Mouse (Mus musculus): Measurements from ENCODE around the gene Ccp110. TPM values are rescaled to one million over a fixed set of nuclear protein-coding genes. Genes with fewer than 3 reads are reported as not detected.

Ccp110 gene
- polyA plus RNA-seq, 1 experiment = 1.5 TPM

- Histone ChIP-seq H3K36me3 (ENCODE audit: control insufficient read depth, insufficient read depth, low read length) (peaks cover 3% of the 10 kb centered on the region), H3K27me3 (ENCODE audit: control insufficient read depth, insufficient read depth, low read length) (no peaks in the 10 kb centered on the region), H3K4me3 (ENCODE audit: extremely low read depth, insufficient read depth, insufficient read length) (peak overlapping the region; percentile 79), H3K27ac (ENCODE audit: insufficient read depth, low read length) (peak overlapping the region; percentile 31), H3K4me1 (ENCODE audit: control insufficient read depth, insufficient read depth, insufficient read length) (peaks cover 5% of the 10 kb centered on the region; the same call in 1 of the 2 replicates)
- TF ChIP-seq POLR2A (IDR thresholded peaks at IDR 0.05; ENCODE audit: low read depth, low read length) = peak; percentile 10; the same call in 1 of the 2 replicates
- TF ChIP-seq CTCF (IDR thresholded peaks at IDR 0.05; ENCODE audit: extremely low read depth, insufficient read depth, insufficient read length, insufficient replicate concordance) = no peak
- peak; percentile 89 to 92 for DNase-seq (ENCODE audit: low read depth in 1 of 2, low spot score in 2 of 2)
- WGBS = 4% methylated on average over 41 of the region's 41 CpGs
These were observed 28.4 kb downstream of the Ccp110 start for GRCm38 (mm10) chr7:118740532-118741338.

GRCm38 (mm10) chr7:118742278-118742677 lies 29.9 kb downstream of the Ccp110 start:
- DNase-seq (ENCODE audit: low read depth in 1 of 2, low spot score in 2 of 2) = no peak
- Histone ChIP-seq H3K4me1 (ENCODE audit: control insufficient read depth, insufficient read depth, insufficient read length) (peaks cover 5% of the 10 kb centered on the region; the same call in 1 of the 2 replicates), H3K36me3 (ENCODE audit: control insufficient read depth, insufficient read depth, low read length) (peaks cover 13% of the 10 kb centered on the region), H3K27me3 (ENCODE audit: control insufficient read depth, insufficient read depth, low read length) (no peaks in the 10 kb centered on the region), H3K4me3 (ENCODE audit: extremely low read depth, insufficient read depth, insufficient read length) (peak overlapping the region; percentile 11; the same call in 1 of the 2 replicates), H3K27ac (ENCODE audit: insufficient read depth, low read length) (no peak overlapping the region)
- 73% methylated on average over 6 of the region's 6 CpGs for WGBS
- no peak for TF ChIP-seq POLR2A (IDR thresholded peaks at IDR 0.05; ENCODE audit: low read depth, low read length)
- no peak for TF ChIP-seq CTCF (IDR thresholded peaks at IDR 0.05; ENCODE audit: extremely low read depth, insufficient read depth, insufficient read length, insufficient replicate concordance)

DNA sequence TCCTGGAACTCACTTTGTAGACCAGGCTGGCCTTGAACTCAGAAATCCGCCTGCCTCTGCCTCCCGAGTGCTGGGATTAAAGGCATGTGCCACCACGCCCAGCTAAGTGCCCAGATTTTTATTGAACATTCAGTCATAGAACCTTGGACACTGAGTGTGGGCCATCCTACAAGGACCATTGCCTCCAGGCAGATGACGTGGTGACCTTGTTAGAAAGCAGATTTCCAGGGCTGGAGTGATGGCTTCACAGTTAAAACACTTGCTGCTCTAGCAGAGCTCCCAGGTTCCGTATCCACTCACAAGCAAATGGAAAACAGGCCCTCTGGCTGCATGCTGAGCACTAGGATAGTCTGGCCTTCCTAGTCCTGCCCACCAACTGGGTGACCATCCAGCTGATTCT lies 32.4 kb downstream of the Ccp110 start:
- TF ChIP-seq POLR2A (IDR thresholded peaks at IDR 0.05; ENCODE audit: low read depth, low read length) = no peak
- no peak for TF ChIP-seq CTCF (IDR thresholded peaks at IDR 0.05; ENCODE audit: extremely low read depth, insufficient read depth, insufficient read length, insufficient replicate concordance)
- H3K4me1 ChIP-seq (ENCODE audit: control insufficient read depth, insufficient read depth, insufficient read length) = peaks cover 5% of the 10 kb centered on the region; the same call in 1 of the 2 replicates

GRCm38 (mm10) chr7:118747891-118748672 lies 35.7 kb downstream of the Ccp110 start:
- DNase-seq (ENCODE audit: low read depth in 1 of 2, low spot score in 2 of 2) = no peak
- H3K36me3 ChIP-seq (ENCODE audit: control insufficient read depth, insufficient read depth, low read length) = peaks cover 30% of the 10 kb centered on the region
- 92% methylated on average over 12 of the region's 12 CpGs for WGBS
- H3K4me1 ChIP-seq (ENCODE audit: control insufficient read depth, insufficient read depth, insufficient read length) = no peaks in the 10 kb centered on the region
- no peak overlapping the region for H3K4me3 ChIP-seq (ENCODE audit: extremely low read depth, insufficient read depth, insufficient read length)
- no peak overlapping the region for H3K27ac ChIP-seq (ENCODE audit: insufficient read depth, low read length)
- H3K27me3 ChIP-seq (ENCODE audit: control insufficient read depth, insufficient read depth, low read length) = no peaks in the 10 kb centered on the region
- TF ChIP-seq POLR2A (IDR thresholded peaks at IDR 0.05; ENCODE audit: low read depth, low read length) = no peak
- TF ChIP-seq CTCF (IDR thresholded peaks at IDR 0.05; ENCODE audit: extremely low read depth, insufficient read depth, insufficient read length, insufficient replicate concordance) = no peak

More for the DNA sequence above, 32.4 kb downstream of the Ccp110 start:
- Histone ChIP-seq H3K4me3 (ENCODE audit: extremely low read depth, insufficient read depth, insufficient read length) (no peak overlapping the region), H3K27ac (ENCODE audit: insufficient read depth, low read length) (no peak overlapping the region), H3K36me3 (ENCODE audit: control insufficient read depth, insufficient read depth, low read length) (peaks cover 22% of the 10 kb centered on the region), H3K27me3 (ENCODE audit: control insufficient read depth, insufficient read depth, low read length) (no peaks in the 10 kb centered on the region)
- no peak for DNase-seq (ENCODE audit: low read depth in 1 of 2, low spot score in 2 of 2)
- 95% methylated on average over 5 of the region's 5 CpGs for WGBS

- 90% methylated on average over 8 of the region's 8 CpGs for WGBS
These were observed 37.4 kb downstream of the Ccp110 start for GRCm38 (mm10) chr7:118749706-118750105.

DNA sequence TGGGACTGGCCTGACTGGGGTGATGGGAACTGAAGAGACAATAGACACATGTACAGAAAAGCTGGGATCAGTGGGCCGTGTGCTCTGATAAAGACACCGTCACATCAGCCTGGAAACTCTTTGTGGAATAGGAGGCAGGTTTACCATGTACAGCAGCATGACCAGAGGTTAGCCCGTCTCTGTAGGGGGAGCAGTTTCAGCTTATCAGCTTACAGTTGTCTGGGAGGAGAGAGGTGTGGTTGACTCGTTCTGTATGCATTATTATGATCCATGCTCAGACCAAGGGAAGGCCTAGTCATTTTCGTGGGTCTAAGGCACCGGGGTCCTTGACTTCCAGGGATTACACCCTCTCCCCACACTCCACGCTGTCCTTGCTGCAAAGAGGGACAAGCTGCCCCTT lies 39.3 kb downstream of the Ccp110 start:
- DNase-seq (ENCODE audit: low read depth in 1 of 2, low spot score in 2 of 2) = no peak
- H3K27ac ChIP-seq (ENCODE audit: insufficient read depth, low read length) = no peak overlapping the region

More at GRCm38 (mm10) chr7:118749706-118750105, 37.4 kb downstream of the Ccp110 start:
- H3K4me3 ChIP-seq (ENCODE audit: extremely low read depth, insufficient read depth, insufficient read length) = no peak overlapping the region
- DNase-seq (ENCODE audit: low read depth in 1 of 2, low spot score in 2 of 2) = no peak
- no peak overlapping the region for H3K27ac ChIP-seq (ENCODE audit: insufficient read depth, low read length)
- TF ChIP-seq POLR2A (IDR thresholded peaks at IDR 0.05; ENCODE audit: low read depth, low read length) = no peak
- TF ChIP-seq CTCF (IDR thresholded peaks at IDR 0.05; ENCODE audit: extremely low read depth, insufficient read depth, insufficient read length, insufficient replicate concordance) = no peak
- peaks cover 40% of the 10 kb centered on the region for H3K36me3 ChIP-seq (ENCODE audit: control insufficient read depth, insufficient read depth, low read length)
- no peaks in the 10 kb centered on the region for H3K27me3 ChIP-seq (ENCODE audit: control insufficient read depth, insufficient read depth, low read length)
- no peaks in the 10 kb centered on the region for H3K4me1 ChIP-seq (ENCODE audit: control insufficient read depth, insufficient read depth, insufficient read length)

More for the DNA sequence above, 39.3 kb downstream of the Ccp110 start:
- WGBS = 89% methylated on average over 7 of the region's 7 CpGs
- no peak for TF ChIP-seq CTCF (IDR thresholded peaks at IDR 0.05; ENCODE audit: extremely low read depth, insufficient read depth, insufficient read length, insufficient replicate concordance)
- no peak for TF ChIP-seq POLR2A (IDR thresholded peaks at IDR 0.05; ENCODE audit: low read depth, low read length)
- H3K4me1 ChIP-seq (ENCODE audit: control insufficient read depth, insufficient read depth, insufficient read length) = no peaks in the 10 kb centered on the region
- no peaks in the 10 kb centered on the region for H3K27me3 ChIP-seq (ENCODE audit: control insufficient read depth, insufficient read depth, low read length)
- H3K36me3 ChIP-seq (ENCODE audit: control insufficient read depth, insufficient read depth, low read length) = peaks cover 41% of the 10 kb centered on the region
- no peak overlapping the region for H3K4me3 ChIP-seq (ENCODE audit: extremely low read depth, insufficient read depth, insufficient read length)
